Mouse (Mus musculus): ENCODE data around the gene Map1lc3b. TPM values are rescaled to one million over a fixed set of nuclear protein-coding genes. Genes with fewer than 3 reads are reported as not detected.
A peak's percentile ranks its signal among the peaks of the same experiment; 100 is the strongest.
"Not testable (repeated sequence)": the region's sequence is repeated elsewhere in the genome, so short reads cannot be mapped to it uniquely, and the experiment has no call there.

Gene Map1lc3b
- total and polyA plus RNA-seq, 2 experiments, result 45.9 to 61.9 TPM

GRCm38 (mm10) chr8:121591178-121592066 is 1.3 kb downstream of the Map1lc3b start:
- TF ChIP-seq CTCF (IDR thresholded peaks at IDR 0.05; ENCODE audit: low read depth, low read length), result peak; percentile 52
- no peak for TF ChIP-seq POLR2A (IDR thresholded peaks at IDR 0.05; ENCODE audit: extremely low read depth, insufficient read depth, low read length)
- WGBS, result 5% methylated on average over 20 of the region's 20 CpGs
- Histone ChIP-seq H3K9ac (ENCODE audit: low read depth, low read length) (peak overlapping the region; percentile 96), H3K79me2 (ENCODE audit: control insufficient read depth, insufficient read depth, low read length) (peaks cover 43% of the 10 kb centered on the region), H3K27me3 (ENCODE audit: control insufficient read depth, insufficient read depth, low read length) (no peaks in the 10 kb centered on the region), H3K4me3 (ENCODE audit: insufficient read depth, low read depth, low read length) (peak overlapping the region; percentile 88), H3K27ac (replicated peaks; ENCODE audit: insufficient read depth, low read depth, low read length) (peak overlapping the region; percentile 73), H3K36me3 (ENCODE audit: control insufficient read depth, insufficient read depth, low read length) (peaks cover 16% of the 10 kb centered on the region), H3K4me1 (ENCODE audit: control insufficient read depth, insufficient read depth, low read length) (peaks cover 14% of the 10 kb centered on the region)
- peak; percentile 64 for DNase-seq (ENCODE audit: extremely low read depth, low read depth, low spot score)

GRCm38 (mm10) chr8:121593293-121593692 is 3.1 kb downstream of the Map1lc3b start:
- 94% methylated on average over 5 of the region's 5 CpGs for WGBS

GRCm38 (mm10) chr8:121593983-121594382 is 3.8 kb downstream of the Map1lc3b start:
- no peak overlapping the region for H3K9ac ChIP-seq (ENCODE audit: low read depth, low read length)
- peaks cover 14% of the 10 kb centered on the region for H3K4me1 ChIP-seq (ENCODE audit: control insufficient read depth, insufficient read depth, low read length)
- peaks cover 43% of the 10 kb centered on the region for H3K79me2 ChIP-seq (ENCODE audit: control insufficient read depth, insufficient read depth, low read length)
- DNase-seq (ENCODE audit: extremely low read depth, low read depth, low spot score), result no peak
- H3K27ac ChIP-seq (replicated peaks; ENCODE audit: insufficient read depth, low read depth, low read length), result 0 out of 2 replicates have a peak overlapping the region, but pooled peaks have one; percentile 28
- H3K36me3 ChIP-seq (ENCODE audit: control insufficient read depth, insufficient read depth, low read length), result peaks cover 28% of the 10 kb centered on the region
- no peaks in the 10 kb centered on the region for H3K27me3 ChIP-seq (ENCODE audit: control insufficient read depth, insufficient read depth, low read length)
- TF ChIP-seq CTCF (IDR thresholded peaks at IDR 0.05; ENCODE audit: low read depth, low read length) (no peak), POLR2A (IDR thresholded peaks at IDR 0.05; ENCODE audit: extremely low read depth, insufficient read depth, low read length) (no peak)
- 76% methylated on average over 9 of the region's 9 CpGs for WGBS
- no peak overlapping the region for H3K4me3 ChIP-seq (ENCODE audit: insufficient read depth, low read depth, low read length)

More at GRCm38 (mm10) chr8:121593293-121593692, 3.1 kb downstream of the Map1lc3b start:
- Histone ChIP-seq H3K4me3 (ENCODE audit: insufficient read depth, low read depth, low read length) (no peak overlapping the region), H3K27ac (replicated peaks; ENCODE audit: insufficient read depth, low read depth, low read length) (no peak overlapping the region), H3K4me1 (ENCODE audit: control insufficient read depth, insufficient read depth, low read length) (peaks cover 14% of the 10 kb centered on the region), H3K27me3 (ENCODE audit: control insufficient read depth, insufficient read depth, low read length) (no peaks in the 10 kb centered on the region), H3K9ac (ENCODE audit: low read depth, low read length) (no peak overlapping the region), H3K79me2 (ENCODE audit: control insufficient read depth, insufficient read depth, low read length) (peaks cover 43% of the 10 kb centered on the region), H3K36me3 (ENCODE audit: control insufficient read depth, insufficient read depth, low read length) (peaks cover 28% of the 10 kb centered on the region)
- DNase-seq (ENCODE audit: extremely low read depth, low read depth, low spot score), result no peak
- TF ChIP-seq POLR2A (IDR thresholded peaks at IDR 0.05; ENCODE audit: extremely low read depth, insufficient read depth, low read length), result no peak

DNA sequence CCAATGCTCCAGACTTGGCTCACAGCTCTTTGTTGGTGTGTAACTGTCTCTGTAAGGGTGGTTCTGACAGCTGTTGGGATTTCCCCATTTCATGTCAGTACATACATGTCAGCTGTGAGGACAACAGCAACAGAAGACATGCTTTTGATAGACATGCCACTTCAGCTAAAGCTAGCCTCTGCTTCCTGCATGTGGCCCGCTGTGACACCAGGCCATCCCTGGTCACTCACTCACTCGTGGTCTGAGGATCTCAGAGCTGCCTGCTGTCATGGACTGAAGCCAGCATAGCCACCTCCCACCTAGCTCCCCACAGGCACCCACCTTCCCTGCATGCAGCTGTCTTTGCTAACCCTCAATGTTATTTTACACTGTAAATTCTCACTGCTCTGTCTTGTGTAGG is 7.3 kb downstream of the Map1lc3b start:
- H3K4me3 ChIP-seq (ENCODE audit: insufficient read depth, low read depth, low read length); H3K27ac ChIP-seq (replicated peaks; ENCODE audit: insufficient read depth, low read depth, low read length); H3K27me3 ChIP-seq (ENCODE audit: control insufficient read depth, insufficient read depth, low read length); DNase-seq (ENCODE audit: extremely low read depth, low read depth, low spot score); H3K4me1 ChIP-seq (ENCODE audit: control insufficient read depth, insufficient read depth, low read length); H3K9ac ChIP-seq (ENCODE audit: low read depth, low read length): not testable (repeated sequence)
- Histone ChIP-seq H3K79me2 (ENCODE audit: control insufficient read depth, insufficient read depth, low read length) (peaks cover 20% of the 10 kb centered on the region), H3K36me3 (ENCODE audit: control insufficient read depth, insufficient read depth, low read length) (peaks cover 38% of the 10 kb centered on the region)
- whole genome bisulfite sequencing, result 54% methylated on average over 2 of the region's 2 CpGs

DNA sequence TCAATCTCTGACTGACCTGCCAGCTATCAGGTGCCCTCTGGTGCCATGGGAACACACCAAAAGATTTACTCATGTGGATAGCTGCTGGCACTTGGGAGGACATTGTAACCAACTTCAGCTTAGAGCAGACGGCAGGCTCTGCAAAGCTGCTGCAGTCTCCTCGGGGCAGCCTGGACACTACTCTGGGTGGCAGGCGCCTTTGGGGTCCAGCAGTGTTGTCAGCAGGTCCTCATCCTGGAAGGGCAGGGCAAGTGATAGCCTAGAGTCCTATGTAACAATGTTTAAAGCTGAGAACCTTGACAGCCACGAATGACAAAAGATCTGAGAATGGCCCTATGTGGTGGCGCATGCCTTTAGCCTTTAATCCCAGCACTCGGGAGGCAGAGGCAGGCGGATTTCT is 8.0 kb downstream of the Map1lc3b start:
- Histone ChIP-seq H3K4me3 (ENCODE audit: insufficient read depth, low read depth, low read length) (no peak overlapping the region), H3K4me1 (ENCODE audit: control insufficient read depth, insufficient read depth, low read length) (no peaks in the 10 kb centered on the region), H3K36me3 (ENCODE audit: control insufficient read depth, insufficient read depth, low read length) (peaks cover 38% of the 10 kb centered on the region), H3K27me3 (ENCODE audit: control insufficient read depth, insufficient read depth, low read length) (no peaks in the 10 kb centered on the region), H3K27ac (replicated peaks; ENCODE audit: insufficient read depth, low read depth, low read length) (no peak overlapping the region), H3K9ac (ENCODE audit: low read depth, low read length) (no peak overlapping the region), H3K79me2 (ENCODE audit: control insufficient read depth, insufficient read depth, low read length) (peaks cover 13% of the 10 kb centered on the region)
- no peak for DNase-seq (ENCODE audit: extremely low read depth, low read depth, low spot score)
- TF ChIP-seq POLR2A (IDR thresholded peaks at IDR 0.05; ENCODE audit: extremely low read depth, insufficient read depth, low read length), result no peak
- no peak for TF ChIP-seq CTCF (IDR thresholded peaks at IDR 0.05; ENCODE audit: low read depth, low read length)
- 87% methylated on average over 7 of the region's 7 CpGs for WGBS

- peak; percentile 69 for DNase-seq (ENCODE audit: extremely low read depth, low read depth, low spot score)
- Histone ChIP-seq H3K4me1 (ENCODE audit: control insufficient read depth, insufficient read depth, low read length) (no peaks in the 10 kb centered on the region), H3K79me2 (ENCODE audit: control insufficient read depth, insufficient read depth, low read length) (peaks cover 7% of the 10 kb centered on the region; the same call in 1 of the 2 replicates), H3K27ac (replicated peaks; ENCODE audit: insufficient read depth, low read depth, low read length) (no peak overlapping the region), H3K36me3 (ENCODE audit: control insufficient read depth, insufficient read depth, low read length) (peaks cover 34% of the 10 kb centered on the region), H3K4me3 (ENCODE audit: insufficient read depth, low read depth, low read length) (no peak overlapping the region), H3K9ac (ENCODE audit: low read depth, low read length) (no peak overlapping the region), H3K27me3 (ENCODE audit: control insufficient read depth, insufficient read depth, low read length) (no peaks in the 10 kb centered on the region)
- WGBS, result 18% methylated on average over 7 of the region's 7 CpGs
- no peak for TF ChIP-seq POLR2A (IDR thresholded peaks at IDR 0.05; ENCODE audit: extremely low read depth, insufficient read depth, low read length)
- TF ChIP-seq CTCF (IDR thresholded peaks at IDR 0.05; ENCODE audit: low read depth, low read length), result peak; percentile 98
These were observed 8.7 kb downstream of the Map1lc3b start for GRCm38 (mm10) chr8:121598892-121599291.
